Mouse (Mus musculus): Measurements from ENCODE around the gene Tekt4. TPM values are rescaled to one million over a fixed set of nuclear protein-coding genes. Genes with fewer than 3 reads are reported as not detected.

Gene Tekt4
- total RNA-seq (2023), result not detected

GRCm38 (mm10) chr17:25454272-25454671 lies at the start of gene Tekt4:
Tekt4 (plus strand) TSS chr17:25454615.

GRCm38 (mm10) chr17:25433617-25434606 lies 20.5 kb upstream of the Tekt4 start, which contains the start of gene Cacna1h:
Cacna1h (minus strand) TSS chr17:25433783.

GRCm38 (mm10) chr17:25497013-25497412 lies 42.6 kb downstream of the Tekt4 start, which contains the start of gene Sstr5:
Sstr5 (minus strand) TSS chr17:25497288.

Other genes with a start within 250 kb of the Tekt4 start
- gene Gnptg, start 214.5 kb upstream of the Tekt4 start, total RNA-seq (2023), result 43.8 TPM
- 21.1 TPM for gene Tsr3, start 214.4 kb upstream of the Tekt4 start, total RNA-seq (2023)
- gene Baiap3, start 198.3 kb upstream of the Tekt4 start, total RNA-seq (2023), result 6.6 TPM
- 415 TPM for gene Ube2i, start 180.0 kb upstream of the Tekt4 start, total RNA-seq (2023)
- gene Prss34, start 156.2 kb upstream of the Tekt4 start, total RNA-seq (2023), result 3.5 TPM
- gene Prss28, start 146.0 kb upstream of the Tekt4 start, total RNA-seq (2023), result not detected
- not detected for gene Prss29, start 136.0 kb upstream of the Tekt4 start, total RNA-seq (2023)
- gene Tpsab1, start 109.1 kb upstream of the Tekt4 start, total RNA-seq (2023), result not detected
- not detected for gene Tpsb2, start 88.3 kb upstream of the Tekt4 start, total RNA-seq (2023)
- not detected for gene Tpsg1, start 85.3 kb upstream of the Tekt4 start, total RNA-seq (2023)
- gene Cacna1h, start 20.8 kb upstream of the Tekt4 start, total RNA-seq (2023), result 0.74 TPM
- not detected for gene Sstr5, start 42.7 kb downstream of the Tekt4 start, total RNA-seq (2023)
- gene Sox8, start 116.1 kb downstream of the Tekt4 start, total RNA-seq (2023), result 0.30 TPM
- 28.7 TPM for gene Lmf1, start 124.5 kb downstream of the Tekt4 start, total RNA-seq (2023)